Mouse (Mus musculus): ENCODE measurements around the gene Camkmt. TPM values are rescaled to one million over a fixed set of nuclear protein-coding genes. Genes with fewer than 3 reads are reported as not detected.

Camkmt gene
- polyA plus RNA-seq, 2 experiments, result 0.77 to 3.0 TPM

DNA sequence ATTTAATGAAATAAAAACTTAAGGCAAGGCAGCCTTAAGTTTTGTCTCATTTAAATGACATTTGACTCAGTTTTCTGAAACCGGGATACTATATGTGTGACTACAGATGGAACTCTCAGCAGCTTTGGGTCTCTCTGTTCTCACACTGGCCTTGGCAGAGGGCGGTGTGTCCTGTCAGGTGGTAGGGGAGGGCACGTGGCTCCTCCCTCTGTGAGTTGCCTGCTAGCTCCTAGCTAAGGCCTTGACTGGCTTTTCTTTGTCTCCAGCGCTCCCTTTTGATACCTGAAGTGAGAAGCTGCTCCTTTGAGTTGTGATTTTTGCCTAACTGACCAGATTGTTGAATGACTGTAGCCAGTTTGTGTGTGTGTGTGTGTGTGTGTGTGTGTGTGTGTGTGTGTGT is 67.8 kb downstream of the Camkmt start:
- Histone ChIP-seq H3K9ac (replicated peaks) (no peak overlapping the region), H3K27me3 (ENCODE audit: control insufficient read depth, insufficient read depth, low read length) (no peaks in the 10 kb centered on the region), H3K4me2 (ENCODE audit: low read depth) (no peak overlapping the region), H3K9me3 (ENCODE audit: control insufficient read depth, low read length) (no peaks in the 10 kb centered on the region), H3K27ac (no peak overlapping the region), H3K36me3 (replicated peaks; ENCODE audit: control insufficient read depth, insufficient read depth, low read depth) (no peaks in the 10 kb centered on the region), H3K4me3 (ENCODE audit: insufficient read depth in 1 of 2, low read depth in 2 of 2, low read length in 2 of 2) (no peak overlapping the region), H3K4me1 (replicated peaks; ENCODE audit: control insufficient read depth in 2 of 2, insufficient read depth in 2 of 2, low read length in 1 of 2) (no peaks in the 10 kb centered on the region)
- DNase-seq (ENCODE audit: low read depth in 3 of 3, low spot score in 3 of 3), result no peak
- ATAC-seq (ENCODE audit: insufficient read depth), result no peak
- WGBS (ENCODE audit: insufficient replicate concordance), result 55% methylated on average over 4 of the region's 4 CpGs
- TF ChIP-seq CTCF (IDR thresholded peaks at IDR 0.05; ENCODE audit: low read depth) (no peak), EP300 (IDR thresholded peaks at IDR 0.05; ENCODE audit: low read depth) (no peak)

DNA sequence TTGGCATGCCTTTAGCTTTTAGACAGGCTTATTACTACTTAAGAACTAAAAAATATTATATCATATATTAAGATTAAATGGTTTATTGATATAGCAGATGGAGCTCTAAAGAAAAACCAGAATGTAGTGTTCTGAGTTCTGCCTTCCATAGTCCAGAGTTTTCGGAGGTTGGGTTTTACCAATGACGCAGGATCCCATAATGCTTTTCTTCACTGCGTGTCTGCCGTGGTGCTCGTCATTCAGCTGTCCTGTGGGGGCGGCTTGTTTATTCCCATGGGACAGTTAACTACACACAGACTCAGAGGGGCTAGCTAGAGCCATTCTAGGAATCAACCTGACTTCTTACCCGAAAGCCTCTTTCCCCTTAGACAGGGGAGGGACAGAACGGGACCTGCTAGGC is 69.2 kb downstream of the Camkmt start:
- WGBS (ENCODE audit: insufficient replicate concordance), result 76% methylated on average over 8 of the region's 8 CpGs
- Histone ChIP-seq H3K27ac (no peak overlapping the region), H3K27me3 (ENCODE audit: control insufficient read depth, insufficient read depth, low read length) (no peaks in the 10 kb centered on the region), H3K36me3 (replicated peaks; ENCODE audit: control insufficient read depth, insufficient read depth, low read depth) (no peaks in the 10 kb centered on the region), H3K4me3 (ENCODE audit: insufficient read depth in 1 of 2, low read depth in 2 of 2, low read length in 2 of 2) (no peak overlapping the region), H3K4me1 (replicated peaks; ENCODE audit: control insufficient read depth in 2 of 2, insufficient read depth in 2 of 2, low read length in 1 of 2) (no peaks in the 10 kb centered on the region), H3K4me2 (ENCODE audit: low read depth) (no peak overlapping the region), H3K9me3 (ENCODE audit: control insufficient read depth, low read length) (no peaks in the 10 kb centered on the region), H3K9ac (replicated peaks) (no peak overlapping the region)
- no peak for TF ChIP-seq CTCF (IDR thresholded peaks at IDR 0.05; ENCODE audit: low read depth)
- no peak for TF ChIP-seq EP300 (IDR thresholded peaks at IDR 0.05; ENCODE audit: low read depth)
- DNase-seq (ENCODE audit: low read depth in 3 of 3, low spot score in 3 of 3) (no peak), ATAC-seq (ENCODE audit: insufficient read depth) (no peak)

DNA sequence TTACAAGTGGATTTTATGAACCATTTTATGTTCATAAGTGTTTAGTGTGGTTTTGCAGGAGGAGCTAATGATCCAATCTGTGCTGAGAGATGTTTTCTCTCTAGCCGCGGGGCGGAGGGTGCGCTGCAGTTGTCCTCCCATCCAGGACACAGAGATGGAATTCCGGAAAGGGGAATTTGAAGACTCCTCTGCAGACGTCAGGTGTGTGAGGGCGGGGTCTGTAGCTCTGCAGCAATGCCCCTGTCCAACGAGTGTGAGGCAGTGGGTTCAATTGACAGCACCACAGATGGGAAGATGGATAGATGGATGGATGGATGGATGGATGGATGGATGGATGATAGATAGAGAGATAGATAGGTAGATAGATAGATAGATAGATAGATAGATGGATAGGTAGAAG is 70.4 kb downstream of the Camkmt start:
- TF ChIP-seq EP300 (IDR thresholded peaks at IDR 0.05; ENCODE audit: low read depth), result no peak
- TF ChIP-seq CTCF (IDR thresholded peaks at IDR 0.05; ENCODE audit: low read depth), result no peak
- no peaks in the 10 kb centered on the region for H3K36me3 ChIP-seq (replicated peaks; ENCODE audit: control insufficient read depth, insufficient read depth, low read depth)
- H3K9ac ChIP-seq (replicated peaks), result no peak overlapping the region
- no peaks in the 10 kb centered on the region for H3K9me3 ChIP-seq (ENCODE audit: control insufficient read depth, low read length)
- DNase-seq (ENCODE audit: low read depth in 3 of 3, low spot score in 3 of 3) (no peak), ATAC-seq (ENCODE audit: insufficient read depth) (no peak)
- no peaks in the 10 kb centered on the region for H3K27me3 ChIP-seq (ENCODE audit: control insufficient read depth, insufficient read depth, low read length)
- WGBS (ENCODE audit: insufficient replicate concordance), result 71% methylated on average over 8 of the region's 8 CpGs
- H3K4me3 ChIP-seq (ENCODE audit: insufficient read depth in 1 of 2, low read depth in 2 of 2, low read length in 2 of 2), result no peak overlapping the region
- H3K4me2 ChIP-seq (ENCODE audit: low read depth), result no peak overlapping the region
- H3K27ac ChIP-seq, result no peak overlapping the region
- H3K4me1 ChIP-seq (replicated peaks; ENCODE audit: control insufficient read depth in 2 of 2, insufficient read depth in 2 of 2, low read length in 1 of 2), result no peaks in the 10 kb centered on the region

DNA sequence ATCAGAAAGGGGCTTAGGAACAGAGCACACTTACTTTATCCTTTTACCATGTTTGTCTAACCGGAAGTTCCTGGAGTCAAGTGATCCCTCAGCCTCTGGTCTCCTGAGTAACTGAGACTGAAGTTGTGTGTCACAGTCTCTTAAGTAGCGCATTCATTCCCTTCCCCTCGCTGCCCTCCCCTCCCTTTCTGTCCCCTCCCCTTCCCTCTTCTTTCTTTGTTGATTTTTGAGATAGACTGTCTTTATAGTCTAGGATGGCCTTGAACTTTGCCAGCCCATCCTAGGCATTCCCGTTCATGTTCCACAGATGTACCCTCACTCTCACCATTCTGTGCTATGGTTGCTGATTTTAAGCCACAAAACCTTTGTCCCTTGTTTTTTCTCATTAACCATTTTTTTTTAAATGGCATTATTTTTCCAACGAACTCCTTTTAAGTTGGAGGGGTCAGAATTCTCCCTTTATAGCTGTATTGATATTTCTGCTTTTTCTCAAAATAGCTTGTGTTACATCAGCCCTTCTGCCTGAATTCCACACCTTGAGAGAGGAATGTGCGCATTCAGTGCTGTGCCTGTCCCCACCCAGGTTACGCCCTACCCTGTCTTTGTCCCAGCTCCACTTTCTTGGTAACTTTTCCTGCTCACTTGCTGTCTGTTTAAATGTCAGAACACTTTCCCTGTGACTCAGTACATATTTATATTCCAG is 72.4 kb downstream of the Camkmt start:
- H3K9ac ChIP-seq (replicated peaks), result no peak overlapping the region
- TF ChIP-seq CTCF (IDR thresholded peaks at IDR 0.05; ENCODE audit: low read depth) (no peak), EP300 (IDR thresholded peaks at IDR 0.05; ENCODE audit: low read depth) (no peak)
- WGBS (ENCODE audit: insufficient replicate concordance), result 69% methylated on average over 7 of the region's 7 CpGs
- H3K9me3 ChIP-seq (ENCODE audit: control insufficient read depth, low read length), result no peaks in the 10 kb centered on the region
- DNase-seq (ENCODE audit: low read depth in 3 of 3, low spot score in 3 of 3) (no peak), ATAC-seq (ENCODE audit: insufficient read depth) (no peak)
- no peaks in the 10 kb centered on the region for H3K4me1 ChIP-seq (replicated peaks; ENCODE audit: control insufficient read depth in 2 of 2, insufficient read depth in 2 of 2, low read length in 1 of 2)
- H3K4me2 ChIP-seq (ENCODE audit: low read depth), result no peak overlapping the region
- no peak overlapping the region for H3K4me3 ChIP-seq (ENCODE audit: insufficient read depth in 1 of 2, low read depth in 2 of 2, low read length in 2 of 2)
- H3K27ac ChIP-seq, result no peak overlapping the region
- no peaks in the 10 kb centered on the region for H3K36me3 ChIP-seq (replicated peaks; ENCODE audit: control insufficient read depth, insufficient read depth, low read depth)
- H3K27me3 ChIP-seq (ENCODE audit: control insufficient read depth, insufficient read depth, low read length), result no peaks in the 10 kb centered on the region

DNA sequence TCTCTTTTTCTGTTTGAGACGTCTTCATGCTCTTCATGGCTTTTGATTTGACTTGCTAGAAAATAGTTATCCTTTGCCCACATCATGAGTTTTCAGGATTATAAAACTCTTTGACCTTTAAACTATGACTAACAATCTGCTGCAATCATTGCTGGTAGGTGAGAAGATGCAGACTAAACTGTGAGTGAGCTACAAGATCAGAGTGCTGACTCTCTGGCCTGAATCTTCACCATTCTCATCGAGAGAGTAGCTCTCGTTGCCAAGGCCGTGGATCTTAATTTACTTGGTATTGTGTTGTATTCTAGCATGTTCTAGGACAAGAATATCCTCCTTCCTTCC is 72.9 kb downstream of the Camkmt start:
- Histone ChIP-seq H3K36me3 (replicated peaks; ENCODE audit: control insufficient read depth, insufficient read depth, low read depth) (no peaks in the 10 kb centered on the region), H3K4me3 (ENCODE audit: insufficient read depth in 1 of 2, low read depth in 2 of 2, low read length in 2 of 2) (no peak overlapping the region), H3K27me3 (ENCODE audit: control insufficient read depth, insufficient read depth, low read length) (no peaks in the 10 kb centered on the region), H3K27ac (no peak overlapping the region), H3K9me3 (ENCODE audit: control insufficient read depth, low read length) (no peaks in the 10 kb centered on the region), H3K9ac (replicated peaks) (no peak overlapping the region), H3K4me2 (ENCODE audit: low read depth) (no peak overlapping the region), H3K4me1 (replicated peaks; ENCODE audit: control insufficient read depth in 2 of 2, insufficient read depth in 2 of 2, low read length in 1 of 2) (no peaks in the 10 kb centered on the region)
- TF ChIP-seq CTCF (IDR thresholded peaks at IDR 0.05; ENCODE audit: low read depth), result no peak
- TF ChIP-seq EP300 (IDR thresholded peaks at IDR 0.05; ENCODE audit: low read depth), result no peak
- DNase-seq (ENCODE audit: low read depth in 3 of 3, low spot score in 3 of 3) (no peak), ATAC-seq (ENCODE audit: insufficient read depth) (no peak)
- WGBS (ENCODE audit: insufficient replicate concordance), result 70% methylated on average over 4 of the region's 4 CpGs
